Mouse (Mus musculus): ENCODE results near the gene Pik3r2.

Gene Pik3r2

DNA sequence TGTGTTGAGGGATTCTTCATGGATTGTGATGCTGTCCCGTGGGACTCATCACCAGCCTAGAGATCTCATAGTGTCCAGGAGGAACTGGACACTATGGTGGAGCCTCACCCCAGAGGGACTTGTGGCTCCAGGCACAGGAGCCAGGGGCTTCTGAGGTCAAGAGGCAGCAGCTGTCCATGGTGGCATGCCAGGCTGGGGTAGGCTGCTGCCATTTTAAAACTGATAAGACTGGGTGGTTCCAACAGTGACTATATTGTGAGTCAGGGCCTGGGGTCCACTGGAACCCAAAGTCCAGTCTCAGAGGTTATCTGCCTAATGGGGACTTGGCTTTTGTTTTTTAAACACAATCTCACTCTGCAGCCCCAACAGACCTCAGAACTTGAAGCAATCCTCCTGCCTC is 25.3 kb upstream of the Pik3r2 start:
- no peak for DNase-seq (ENCODE audit: low read depth, low spot score)

DNA sequence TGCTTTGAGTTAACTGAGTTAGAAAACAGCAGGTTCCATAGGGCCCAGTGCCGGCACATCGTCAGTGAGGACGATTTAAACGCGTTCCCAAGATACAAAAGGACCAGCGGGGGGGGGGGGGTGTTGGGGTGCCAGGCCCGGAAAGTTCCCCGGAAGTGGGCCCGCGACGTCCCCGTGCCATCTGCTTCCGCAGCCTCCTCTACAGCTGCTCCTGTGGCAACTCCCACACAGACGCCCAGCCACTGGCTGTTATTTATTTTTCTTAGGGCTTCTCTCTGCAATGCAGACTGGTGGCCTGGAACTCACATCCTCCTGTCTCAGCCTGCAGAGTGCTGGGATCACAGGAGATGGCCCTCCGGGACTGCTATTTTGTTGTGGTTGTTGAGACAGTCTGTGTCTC is 24.6 kb upstream of the Pik3r2 start:
- no peak for DNase-seq (ENCODE audit: low read depth, low spot score)

- no peak for DNase-seq (ENCODE audit: low read depth, low spot score)
These were observed 24.1 kb upstream of the Pik3r2 start for GRCm38 (mm10) chr8:70800648-70801047.

GRCm38 (mm10) chr8:70798281-70798680 is 21.8 kb upstream of the Pik3r2 start:
- no peak for DNase-seq (ENCODE audit: low read depth, low spot score)

DNA sequence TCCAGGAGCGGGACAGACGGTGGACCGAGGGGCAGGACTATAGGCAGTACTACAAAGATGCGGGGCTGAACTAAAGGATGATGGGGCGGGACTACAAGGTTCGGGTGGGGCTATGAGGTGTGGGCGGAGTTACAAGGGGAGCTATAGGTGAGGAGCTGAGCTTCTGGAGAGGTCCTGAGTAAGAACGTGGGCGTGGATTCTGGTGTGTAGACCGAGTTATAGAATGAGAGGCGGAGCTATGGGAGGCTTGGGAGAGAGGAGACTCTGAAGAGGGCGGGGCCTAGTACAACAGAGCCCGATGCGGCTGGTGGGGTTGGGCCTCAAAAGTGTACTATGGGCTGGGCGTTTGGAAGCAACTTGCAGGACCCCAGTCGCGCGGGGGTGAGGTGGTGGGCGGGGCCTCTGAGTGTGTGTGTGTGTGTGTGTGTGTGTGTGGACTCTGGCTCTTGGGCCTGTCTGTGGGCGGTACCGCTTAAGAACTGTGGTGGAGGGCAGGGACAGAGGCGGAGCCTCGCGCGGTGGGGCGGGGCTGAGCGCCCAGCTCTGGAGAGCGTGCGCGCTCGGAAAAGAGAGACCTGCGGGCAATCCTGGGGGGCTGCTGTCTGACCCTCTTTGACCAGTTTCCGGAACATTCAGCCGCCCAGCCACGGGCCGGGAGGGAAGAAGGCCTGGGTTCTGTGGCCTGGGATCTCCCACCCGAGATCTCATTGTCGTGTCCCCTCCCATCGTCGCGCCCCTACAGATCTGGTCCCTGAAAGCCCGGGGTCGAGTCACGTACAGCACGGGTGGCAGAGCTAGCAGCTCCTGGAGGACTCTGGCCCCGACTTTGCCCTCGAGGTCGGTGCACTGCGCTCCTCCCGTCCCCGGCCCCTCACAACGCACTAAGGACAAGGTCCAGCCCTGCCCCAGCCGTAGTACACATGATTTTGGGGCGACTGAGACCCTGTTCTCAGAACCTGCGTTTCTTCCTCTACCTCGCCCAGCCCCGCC is 20.9 kb upstream of the Pik3r2 start:
- peak; percentile 100 for DNase-seq (ENCODE audit: low read depth, low spot score)

DNA sequence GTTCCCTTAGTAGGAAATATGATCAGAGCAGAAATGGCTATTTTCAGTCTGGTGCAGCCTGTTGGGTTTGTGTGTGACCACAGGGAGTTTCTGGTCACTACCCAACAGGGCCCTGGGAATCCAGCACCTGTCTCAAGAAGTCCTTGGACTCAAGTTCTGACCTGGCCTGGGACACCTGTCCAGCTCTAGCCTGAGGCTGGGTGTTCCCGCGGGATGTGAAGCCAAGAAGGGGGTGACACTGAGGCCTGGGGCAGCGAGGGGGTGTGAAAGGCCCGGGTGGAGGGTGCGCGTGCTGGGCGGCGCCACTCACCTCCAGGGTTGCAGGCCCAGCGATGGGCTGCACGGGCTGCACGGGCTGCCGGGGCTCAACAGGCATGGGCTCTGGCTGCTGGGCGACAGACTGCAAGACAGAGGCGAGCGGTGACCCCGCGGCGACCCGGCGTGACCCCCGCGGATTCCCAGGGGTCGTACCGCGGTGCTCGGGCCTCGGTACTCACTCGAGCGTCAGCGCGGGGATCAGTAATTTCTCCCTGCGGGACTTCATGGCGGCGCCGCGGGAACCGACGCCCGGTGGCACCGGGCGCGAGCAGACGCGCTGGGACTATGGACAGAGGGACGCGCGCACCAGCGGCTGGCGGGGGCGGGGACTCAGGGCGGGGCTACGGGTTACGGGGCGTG is 20.0 kb upstream of the Pik3r2 start:
- no peak for DNase-seq (ENCODE audit: low read depth, low spot score)

GRCm38 (mm10) chr8:70795370-70795769 is 18.9 kb upstream of the Pik3r2 start:
- DNase-seq (ENCODE audit: low read depth, low spot score) = no peak

- DNase-seq (ENCODE audit: low read depth, low spot score) = no peak
These were observed 17.7 kb upstream of the Pik3r2 start for GRCm38 (mm10) chr8:70794215-70794614.

- peak; percentile 99 for DNase-seq (ENCODE audit: low read depth, low spot score)
These were observed 16.2 kb upstream of the Pik3r2 start for GRCm38 (mm10) chr8:70792700-70793099.

DNA sequence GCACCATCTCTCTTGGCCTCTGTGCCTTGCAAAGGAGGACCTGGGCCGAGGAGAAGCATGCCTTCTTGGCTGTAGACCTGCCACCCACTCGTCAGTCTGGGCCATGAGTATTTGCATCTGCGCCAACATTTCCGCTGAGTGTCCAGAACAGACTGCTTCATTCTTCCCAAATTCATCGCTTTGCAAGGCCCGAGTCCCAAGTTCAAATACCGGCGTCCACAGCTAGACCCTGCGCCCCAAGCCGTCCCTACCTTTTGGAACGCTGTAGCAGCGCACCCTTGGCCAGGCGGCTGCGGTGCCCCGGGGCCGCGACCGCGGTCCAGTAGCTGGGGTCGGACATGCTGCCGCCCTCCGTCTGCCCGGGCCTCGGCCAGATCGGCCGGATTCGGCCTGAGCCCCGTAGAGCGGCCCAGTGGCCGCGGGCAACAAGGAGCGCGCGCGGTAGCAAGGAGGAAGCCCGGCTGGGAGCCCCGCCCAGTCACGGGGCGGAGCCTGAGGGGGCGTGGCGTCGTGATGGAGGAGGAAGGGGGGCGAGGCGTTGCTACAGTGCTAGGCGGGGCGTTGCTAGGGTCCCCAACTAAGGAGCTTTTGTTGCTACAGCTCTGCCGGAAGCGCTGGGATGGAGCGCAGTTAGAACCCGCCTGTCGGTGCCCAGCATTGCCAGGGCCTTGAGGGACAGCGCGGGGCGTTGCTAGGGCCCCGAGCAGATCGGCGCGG is 15.6 kb upstream of the Pik3r2 start:
- peak; percentile 99 for DNase-seq (ENCODE audit: low read depth, low spot score)

DNA sequence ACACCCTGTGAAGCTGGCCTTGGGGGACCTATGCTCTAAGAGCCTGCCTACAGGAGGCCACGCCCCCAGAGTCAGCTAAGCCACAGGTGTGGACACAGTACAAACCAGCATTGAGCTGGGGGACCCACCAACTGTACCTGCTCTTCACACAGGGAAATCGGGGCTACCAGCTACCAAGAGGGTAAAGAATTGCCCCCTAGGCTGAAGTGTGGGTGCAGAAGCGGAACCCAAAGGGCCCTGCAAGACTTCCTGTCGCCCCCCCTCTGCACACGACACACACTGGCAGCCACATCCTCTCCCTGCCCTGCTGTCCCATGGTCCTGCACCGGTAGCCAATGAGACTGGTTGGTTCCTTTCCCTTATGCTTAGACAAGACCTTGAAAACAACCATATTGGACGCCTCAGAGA is 14.8 kb upstream of the Pik3r2 start:
- no peak for DNase-seq (ENCODE audit: low read depth, low spot score)

- no peak for DNase-seq (ENCODE audit: low read depth, low spot score)
These were observed 14.3 kb upstream of the Pik3r2 start for GRCm38 (mm10) chr8:70790846-70791245.

GRCm38 (mm10) chr8:70789046-70789445 is 12.5 kb upstream of the Pik3r2 start:
- no peak for DNase-seq (ENCODE audit: low read depth, low spot score)

DNA sequence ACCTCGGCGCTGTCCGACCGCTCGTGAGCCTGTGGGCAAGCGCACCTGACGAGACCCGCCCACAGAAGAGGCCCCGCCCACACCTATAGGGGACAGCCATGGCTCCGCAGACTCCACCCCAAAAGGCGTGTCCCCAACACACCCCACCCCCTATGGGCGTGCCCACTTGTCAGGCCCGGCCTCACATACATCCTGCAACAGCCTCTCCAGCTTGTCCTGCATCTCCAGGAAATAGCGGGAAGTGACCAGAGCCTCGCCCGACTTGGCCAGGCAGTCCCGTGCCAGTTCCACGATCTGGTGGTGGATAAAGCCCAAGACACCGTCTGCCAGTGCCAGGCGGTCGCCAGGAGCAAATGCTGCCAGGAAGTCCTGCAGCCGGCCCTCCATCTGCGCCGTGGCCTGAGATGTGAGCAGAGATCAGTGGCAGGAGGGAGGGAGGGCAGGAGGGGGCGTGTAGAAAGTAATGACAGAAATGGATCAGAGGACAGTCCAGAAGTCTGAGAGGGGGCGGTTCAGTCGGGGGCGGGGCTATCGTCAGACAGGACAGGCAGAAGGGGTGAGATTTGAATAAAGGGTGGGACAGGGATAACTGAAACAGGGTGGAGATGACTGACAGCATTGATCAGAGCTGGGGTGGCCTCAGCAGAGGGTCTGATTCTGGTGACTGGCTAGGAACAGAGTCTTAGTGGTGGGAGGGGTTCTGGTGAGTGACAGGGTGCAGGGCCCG is 11.6 kb upstream of the Pik3r2 start:
- DNase-seq (ENCODE audit: low read depth, low spot score) = peak; percentile 95

DNA sequence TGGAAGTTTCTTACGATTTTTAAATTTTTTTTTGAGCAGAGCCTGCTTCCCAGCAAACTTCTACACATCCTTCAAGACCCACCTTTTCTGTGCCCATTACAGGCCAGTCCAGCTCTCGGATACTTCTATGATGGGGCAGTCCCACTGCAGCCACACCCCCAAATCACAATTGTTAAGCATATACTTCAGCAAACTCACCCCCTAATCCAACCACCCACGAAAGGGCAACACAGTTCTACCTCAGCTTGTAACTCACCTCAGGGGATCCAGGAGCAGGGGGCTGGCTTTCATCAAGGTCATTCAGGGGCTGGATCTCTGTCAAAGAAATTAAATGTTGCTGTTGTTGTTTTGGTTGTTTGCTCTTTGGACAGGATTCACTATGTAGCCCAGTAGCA is 10.5 kb upstream of the Pik3r2 start:
- no peak for DNase-seq (ENCODE audit: low read depth, low spot score)

- no peak for DNase-seq (ENCODE audit: low read depth, low spot score)
These were observed 10.0 kb upstream of the Pik3r2 start for GRCm38 (mm10) chr8:70786291-70787050.

DNA sequence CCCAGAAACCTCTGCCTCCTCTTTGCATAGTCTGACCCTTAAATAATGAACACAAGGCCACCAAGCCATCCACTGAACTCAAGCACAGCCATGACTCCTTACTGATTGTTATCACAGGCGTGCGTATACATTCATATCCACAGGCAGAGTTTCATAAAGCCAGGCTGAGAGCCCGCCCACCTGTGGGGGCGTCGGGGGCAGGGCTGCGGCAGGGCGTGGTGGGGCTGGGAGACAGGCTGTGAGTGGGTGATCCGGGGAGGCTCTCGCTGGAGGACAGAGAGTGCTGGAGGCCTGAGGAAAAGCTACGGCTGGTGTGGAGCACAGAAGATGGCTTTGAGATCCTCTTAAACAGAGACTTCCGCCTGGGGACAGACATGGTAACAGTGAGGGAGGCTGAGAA is 3.6 kb upstream of the Pik3r2 start:
- DNase-seq (ENCODE audit: low read depth, low spot score) = no peak

- no peak for DNase-seq (ENCODE audit: low read depth, low spot score)
These were observed 540 bp downstream of the Pik3r2 start for GRCm38 (mm10) chr8:70775851-70776495.

- DNase-seq (ENCODE audit: low read depth, low spot score) = no peak
These were observed 1.3 kb downstream of the Pik3r2 start for GRCm38 (mm10) chr8:70775227-70775626.

- no peak for DNase-seq (ENCODE audit: low read depth, low spot score)
These were observed 1.8 kb downstream of the Pik3r2 start for GRCm38 (mm10) chr8:70774740-70775139.

Measured in ES-CJ7 (cell line).